Mouse (Mus musculus) CH12.LX (cell line): ENCODE measurements around the gene Tet3. TPM values are rescaled to one million over a fixed set of nuclear protein-coding genes. Genes with fewer than 3 reads are reported as not detected.

Experiments
- DNase-seq: peaks from one replicate; pipeline ENCODE4 v3.0.0-alpha.2; 2013; ENCODE audit errors: extremely low read depth
- H3K27ac ChIP-seq: 2 replicates; pipeline ENCODE4 v1.5.1; 2012; ENCODE audit warnings: low read depth, mild to moderate bottlenecking, control low read depth, moderate library complexity; ENCODE audit not compliant: insufficient read depth
- H3K27me3 ChIP-seq: replicated peaks from 2 replicates; pipeline ENCODE3; 2012; ENCODE audit warnings: inconsistent platforms
- H3K36me3 ChIP-seq, 2 experiments: replicated peaks in 1 of 2; 2 replicates each; pipeline versions ENCODE3 to v1.6.1; 2012; ENCODE audit warnings: inconsistent platforms in 1 of 2, low read length in 1 of 2, mild to moderate bottlenecking in 1 of 2, mixed read lengths in 1 of 2, moderate library complexity in 1 of 2; ENCODE audit not compliant: control insufficient read depth in 1 of 2, insufficient read depth in 1 of 2
- H3K4me1 ChIP-seq, 2 experiments: 2 replicates each; pipeline ENCODE4 v1.6.1; 2012; ENCODE audit warnings: inconsistent platforms in 1 of 2, moderate library complexity in 1 of 2; ENCODE audit not compliant: insufficient read depth in 2 of 2, control insufficient read depth in 1 of 2
- H3K4me2 ChIP-seq: 2 replicates; pipeline ENCODE4 v1.6.1; 2012; ENCODE audit warnings: low read depth, mild to moderate bottlenecking, control low read depth; ENCODE audit not compliant: poor library complexity, insufficient read depth, severe bottlenecking
- H3K4me3 ChIP-seq, 3 experiments: fragments of 150-350 bp in 1 of 3; sonication (generic) in 1 of 3; replicated peaks in 1 of 3; 2 replicates each; pipeline versions ENCODE3 to v1.5.1; 2011 to 2012; ENCODE audit warnings: low read depth in 2 of 3, low read length in 2 of 3, mild to moderate bottlenecking in 2 of 3, moderate library complexity in 2 of 3, control low read depth in 1 of 3, improper control_type of control experiment in 1 of 3, inconsistent platforms in 1 of 3, mixed read lengths in 1 of 3; ENCODE audit not compliant: poor library complexity in 1 of 3
- H3K79me2 ChIP-seq: replicated peaks from 2 replicates; pipeline ENCODE4 v1.6.1; 2012; ENCODE audit warnings: mild to moderate bottlenecking, moderate library complexity; ENCODE audit not compliant: control insufficient read depth, poor library complexity, insufficient read depth, severe bottlenecking; ENCODE audit errors: extremely low read depth
- H3K9ac ChIP-seq: 2 replicates; pipeline ENCODE4 v1.6.1; 2012; ENCODE audit warnings: low read depth, mild to moderate bottlenecking, control low read depth, moderate library complexity; ENCODE audit not compliant: insufficient read depth
- H3K9me3 ChIP-seq: replicated peaks from 2 replicates; pipeline ENCODE3; 2012; ENCODE audit warnings: low read length, inconsistent platforms, mixed read lengths
- CHD1 ChIP-seq: IDR thresholded peaks from 2 replicates; pipeline ENCODE4 v1.6.1; 2012; ENCODE audit warnings: low read depth, low read length, improper control_type of control experiment, inconsistent platforms
- EP300 ChIP-seq: IDR thresholded peaks from 2 replicates; pipeline ENCODE4 v1.6.1; 2011; ENCODE audit warnings: low read length, improper control_type of control experiment
- POLR2A ChIP-seq: IDR thresholded peaks from 2 replicates; pipeline ENCODE4 v1.6.1; 2011; ENCODE audit warnings: low read depth, mild to moderate bottlenecking, improper control_type of control experiment, low read length
- SMC3 ChIP-seq: IDR thresholded peaks from 2 replicates; pipeline ENCODE4 v1.6.1; 2011; ENCODE audit warnings: low read depth, low read length, improper control_type of control experiment
- TBP ChIP-seq: conservative IDR thresholded peaks from 2 replicates; pipeline ENCODE4 v1.6.1; 2011; ENCODE audit warnings: low read depth, low read length, improper control_type of control experiment
- TCF12 ChIP-seq: IDR thresholded peaks from 2 replicates; pipeline ENCODE4 v1.6.1; 2014; ENCODE audit warnings: low read depth, mild to moderate bottlenecking, inconsistent platforms, low read length, improper control_type of control experiment
- dilution Hi-C: fragments of 300-500 bp; cut with MboI; formaldehyde crosslinking; loops from 2 replicates; pipeline ENCODE4 v1.14.3; 2020; ENCODE audit warnings: low sequenced_read_pairs; ENCODE audit not compliant: extremely low pct_unique_long_range_greater_than_20kb, extremely low pct_ligation_motif_present
- in situ Hi-C: fragments of 300-500 bp; cut with MboI; formaldehyde crosslinking; loops from 3 replicates; pipeline ENCODE4 v1.14.3; 2019; ENCODE audit warnings: low sequenced_read_pairs, low pct_ligation_motif_present, low pct_unique_long_range_greater_than_20kb, mixed read lengths
- polyA plus RNA-seq: library from polyadenylated mRNA; unstranded; fragments of >175 nt; gene quantifications from 2 replicates; pipeline ENCODE4 v1.2.1, GENCODE M21; 2012; ENCODE audit warnings: low read depth; ENCODE audit not compliant: insufficient read length
- total RNA-seq, 2 experiments: library from RNA; depleted of rRNA; stranded (reverse); fragments of 300-350 nt in 1 of 2; fragments of >200 nt in 1 of 2; gene quantifications; 2 replicates each; pipeline ENCODE4 v1.2.3; 2012 to 2014

The Tet3 gene
- total and polyA plus RNA-seq, 3 experiments = 3.2 to 10.0 (median 8.2) TPM

- peaks cover 2% of the 10 kb centered on the region; the same call in 1 of the 2 replicates for H3K79me2 ChIP-seq
- in situ Hi-C loops = no loop called here
- TF ChIP-seq POLR2A = no peak
- TF ChIP-seq, all 38 proteins: peak for 0
- Histone ChIP-seq H3K9me3 (no peaks in the 10 kb centered on the region), H3K36me3 (peaks cover 12 to 54% of the 10 kb centered on the region in 2 experiments), H3K4me2 (no peak overlapping the region), H3K27ac (no peak overlapping the region), H3K4me1 (peaks cover 22 to 90% of the 10 kb centered on the region in 2 experiments), H3K9ac (no peak overlapping the region), H3K27me3 (no peaks in the 10 kb centered on the region), H3K4me3 (no peak overlapping the region)
- DNase-seq = no peak
- dilution Hi-C loops = no loop called here
These were observed 36.8 kb downstream of the Tet3 start for GRCm38 (mm10) chr6:83421866-83422649.

GRCm38 (mm10) chr6:83419516-83419915 lies 39.4 kb downstream of the Tet3 start:
- Histone ChIP-seq H3K4me3 (no peak overlapping the region), H3K9ac (no peak overlapping the region), H3K27me3 (no peaks in the 10 kb centered on the region), H3K36me3 (peaks cover 1 to 48% of the 10 kb centered on the region in 2 experiments), H3K9me3 (no peaks in the 10 kb centered on the region), H3K4me2 (no peak overlapping the region), H3K4me1 (peaks cover 30 to 98% of the 10 kb centered on the region in 2 experiments), H3K79me2 (peaks cover 8% of the 10 kb centered on the region; the same call in 1 of the 2 replicates), H3K27ac (no peak overlapping the region)
- in situ Hi-C loops (no loop called here), dilution Hi-C loops (no loop called here)
- no peak for DNase-seq
- TF ChIP-seq TBP (no peak), EP300 (no peak), SMC3 (no peak), TCF12 (no peak)

GRCm38 (mm10) chr6:83417531-83417930 lies 41.4 kb downstream of the Tet3 start:
- H3K27ac ChIP-seq = peak overlapping the region; percentile 12; the same call in 1 of the 2 replicates
- H3K4me2 ChIP-seq = peak overlapping the region; percentile 72
- H3K4me3 ChIP-seq = peak overlapping the region in 1 of 3 experiments; percentile 2
- no peaks in the 10 kb centered on the region for H3K9me3 ChIP-seq
- peaks cover 9% of the 10 kb centered on the region for H3K79me2 ChIP-seq
- peaks cover 4 to 51% of the 10 kb centered on the region in 2 experiments for H3K36me3 ChIP-seq
- dilution Hi-C loops = no loop called here
- DNase-seq = peak; percentile 81
- TF ChIP-seq TBP (no peak), CHD1 (no peak)
- in situ Hi-C loops = no loop called here
- no peak overlapping the region for H3K9ac ChIP-seq
- H3K4me1 ChIP-seq = peaks cover 30 to 99% of the 10 kb centered on the region in 2 experiments
- H3K27me3 ChIP-seq = no peaks in the 10 kb centered on the region
